Mouse (Mus musculus) forebrain, embryonic 15.5 days (tissue): ENCODE measurements at regions not wholly inside any gene's neighbourhood (a gene's known extent, or its start where the extent isn't known, plus 50 kb on each side); places are given as distances from the start of the nearest gene placed in this dataset.
A peak's percentile ranks its signal among the peaks of the same experiment; 100 is the strongest.
"Not testable (repeated sequence)": the region's sequence is repeated elsewhere in the genome, so short reads cannot be mapped to it uniquely, and the experiment has no call there.

Experiments
- ATAC-seq: fragments of 200-750 bp; cut with Nextera tagmentation; replicated peaks from 2 replicates; pipeline ENCODE4 v1.8.0; 2017; ENCODE audit warnings: mild to moderate bottlenecking, moderate TSS enrichment, moderate library complexity
- H3K27ac ChIP-seq: fragments of 300-500 bp; sonication (generic); replicated peaks from 2 replicates; pipeline ENCODE4 v1.5.1; 2015; ENCODE audit warnings: mild to moderate bottlenecking, inconsistent platforms
- H3K27me3 ChIP-seq: fragments of 300-500 bp; sonication (generic); 2 replicates; pipeline ENCODE4 v1.6.1; 2015; ENCODE audit warnings: inconsistent platforms
- H3K36me3 ChIP-seq: fragments of 300-500 bp; sonication (generic); 2 replicates; pipeline ENCODE4 v1.6.1; 2015; ENCODE audit warnings: mild to moderate bottlenecking, inconsistent platforms
- H3K4me1 ChIP-seq: fragments of 300-500 bp; sonication (generic); 2 replicates; pipeline ENCODE4 v1.6.1; 2015; ENCODE audit warnings: inconsistent platforms
- H3K4me2 ChIP-seq: fragments of 300-500 bp; sonication (generic); replicated peaks from 2 replicates; pipeline ENCODE4 v1.6.1; 2015; ENCODE audit warnings: mild to moderate bottlenecking, inconsistent platforms
- H3K4me3 ChIP-seq: fragments of 300-500 bp; sonication (generic); 2 replicates; pipeline ENCODE4 v1.5.1; 2015; ENCODE audit warnings: mild to moderate bottlenecking, inconsistent platforms
- H3K9ac ChIP-seq: fragments of 300-500 bp; sonication (generic); replicated peaks from 2 replicates; pipeline ENCODE4 v1.6.1; 2015; ENCODE audit warnings: mild to moderate bottlenecking, inconsistent platforms
- H3K9me3 ChIP-seq: fragments of 300-500 bp; sonication (generic); 2 replicates; pipeline ENCODE4 v1.6.1; 2016; ENCODE audit warnings: inconsistent platforms
- WGBS: fragments of 180-500 bp; shearing (Covaris S2); methylation state at CpG from one replicate; pipeline ENCODE4 v1.1.7; 2015; ENCODE audit warnings: mixed read lengths; 5-methylcytosine and 5-hydroxymethylcytosine counted together

DNA sequence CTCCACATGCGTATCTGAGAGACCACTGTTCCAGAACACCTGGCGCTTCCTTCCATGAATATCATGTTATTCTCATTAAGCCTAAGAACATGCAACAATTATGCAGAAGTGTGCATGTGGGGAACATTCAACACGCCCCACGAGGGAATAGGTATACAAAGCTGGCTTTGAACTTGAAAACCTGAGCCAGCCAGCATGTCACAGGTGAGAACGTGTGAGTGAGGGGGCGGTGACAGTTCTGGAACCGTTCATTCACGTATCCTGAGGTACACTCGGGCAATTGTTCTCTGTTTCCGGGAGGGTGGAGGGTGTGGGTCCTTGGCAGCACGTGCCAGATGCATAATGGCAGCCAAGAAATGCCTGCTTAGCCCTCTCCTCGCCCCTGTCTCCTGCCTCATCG, 88.4 kb upstream of the Gmds start:
- no peak overlapping the region for H3K4me3 ChIP-seq
- ATAC-seq = no peak
- WGBS = 80% methylated on average over 13 of the region's 13 CpGs
- no peaks in the 10 kb centered on the region for H3K9me3 ChIP-seq
- H3K27me3 ChIP-seq = no peaks in the 10 kb centered on the region
- H3K4me1 ChIP-seq = no peaks in the 10 kb centered on the region
- H3K27ac ChIP-seq = no peak overlapping the region
- H3K4me2 ChIP-seq = no peak overlapping the region
- no peaks in the 10 kb centered on the region for H3K36me3 ChIP-seq
- no peak overlapping the region for H3K9ac ChIP-seq

DNA sequence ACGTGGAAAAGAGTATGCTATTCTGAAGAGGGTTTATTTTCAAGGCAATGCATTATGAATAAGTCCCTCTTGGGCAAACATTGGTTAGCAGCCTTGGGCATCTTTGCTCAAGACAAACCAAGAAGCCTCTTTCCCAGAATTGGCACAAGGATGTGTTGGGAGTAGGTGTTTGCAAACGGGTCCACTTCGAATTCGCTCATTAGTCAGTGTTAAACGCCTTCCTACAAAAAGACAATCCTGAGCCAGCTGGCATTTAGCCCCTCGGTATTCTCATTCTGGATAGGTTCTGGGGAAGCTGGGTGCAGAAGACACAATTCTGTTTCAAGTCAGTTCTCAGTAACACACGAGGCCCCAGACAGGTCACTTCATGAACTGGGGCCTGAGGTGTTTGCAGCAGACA, 87.7 kb upstream of the Gmds start:
- Histone ChIP-seq H3K4me3 (no peak overlapping the region), H3K9me3 (no peaks in the 10 kb centered on the region), H3K9ac (no peak overlapping the region), H3K36me3 (no peaks in the 10 kb centered on the region), H3K27ac (no peak overlapping the region), H3K4me2 (no peak overlapping the region), H3K27me3 (no peaks in the 10 kb centered on the region), H3K4me1 (no peaks in the 10 kb centered on the region)
- 47% methylated on average over 7 of the region's 7 CpGs for WGBS
- no peak for ATAC-seq

DNA sequence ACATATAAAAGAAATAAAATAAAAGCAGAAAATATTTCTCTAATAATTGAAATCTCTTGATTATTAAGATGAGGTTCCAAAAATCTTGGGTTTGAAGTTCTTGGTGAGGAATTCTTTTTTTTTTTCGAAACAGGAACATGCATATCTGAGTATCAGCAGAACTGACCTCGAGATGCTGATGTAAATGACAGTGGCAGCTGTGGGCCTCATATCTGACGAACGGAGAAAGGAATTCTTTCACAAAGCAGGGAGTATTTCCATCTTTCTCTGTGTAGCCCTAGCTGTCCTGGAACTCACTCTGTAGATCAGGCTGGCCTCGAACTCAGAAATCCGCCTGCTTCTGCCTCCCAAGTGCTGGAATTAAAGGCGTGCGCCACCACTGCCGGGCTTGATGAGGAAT, 86.0 kb upstream of the Gmds start:
- H3K4me3 ChIP-seq, H3K36me3 ChIP-seq, H3K9me3 ChIP-seq, H3K27me3 ChIP-seq, ATAC-seq, H3K27ac ChIP-seq, H3K9ac ChIP-seq, H3K4me1 ChIP-seq, H3K4me2 ChIP-seq: not testable (repeated sequence)
- 90% methylated on average over 9 of the region's 9 CpGs for WGBS

DNA sequence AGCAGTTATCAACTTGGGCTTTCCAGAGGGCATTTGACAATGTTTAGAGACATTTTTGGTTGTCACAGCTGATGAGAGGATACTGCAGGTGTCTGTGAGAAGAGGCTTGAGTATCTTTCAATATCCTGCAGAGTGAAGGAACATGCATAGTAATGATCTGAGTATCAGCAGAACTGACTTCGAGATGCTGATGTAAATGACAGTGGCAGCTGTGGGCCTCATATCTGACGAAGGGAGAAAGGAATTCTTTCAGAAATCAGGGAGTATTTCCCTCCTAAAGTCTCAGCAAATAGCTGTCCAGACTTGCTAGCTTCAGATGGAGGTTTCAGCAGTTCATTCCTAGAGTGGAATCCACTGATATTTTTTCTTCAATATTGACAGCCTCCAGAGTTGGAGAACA, 83.9 kb upstream of the Gmds start:
- no peak for ATAC-seq
- H3K9ac ChIP-seq = no peak overlapping the region
- H3K27me3 ChIP-seq = no peaks in the 10 kb centered on the region
- 56% methylated on average over 2 of the region's 2 CpGs for WGBS
- H3K9me3 ChIP-seq = no peaks in the 10 kb centered on the region
- H3K36me3 ChIP-seq = no peaks in the 10 kb centered on the region
- H3K4me3 ChIP-seq = no peak overlapping the region
- no peaks in the 10 kb centered on the region for H3K4me1 ChIP-seq
- H3K27ac ChIP-seq = no peak overlapping the region
- no peak overlapping the region for H3K4me2 ChIP-seq

DNA sequence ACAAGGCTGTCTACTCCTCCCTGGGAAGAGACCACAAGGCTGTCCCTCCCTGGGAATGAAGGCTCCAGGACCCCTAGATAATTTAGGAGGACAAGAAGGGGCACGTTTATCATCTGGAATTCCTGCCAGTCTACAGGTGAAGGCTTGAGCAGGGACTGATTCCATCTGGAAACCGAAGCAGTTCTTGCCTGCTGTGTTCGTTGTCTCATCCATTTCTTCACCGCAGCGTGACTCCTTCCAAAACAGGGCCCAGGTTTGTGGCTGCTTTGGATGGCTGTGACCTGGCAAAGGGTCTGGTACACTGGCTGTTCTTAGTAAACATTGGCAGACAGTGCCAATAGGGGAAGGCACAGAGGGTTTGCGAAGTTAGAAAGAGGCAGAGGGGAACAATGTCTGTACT, 80.8 kb upstream of the Gmds start:
- H3K4me2 ChIP-seq = no peak overlapping the region
- H3K4me3 ChIP-seq = no peak overlapping the region
- no peaks in the 10 kb centered on the region for H3K36me3 ChIP-seq
- H3K9me3 ChIP-seq = no peaks in the 10 kb centered on the region
- no peak overlapping the region for H3K9ac ChIP-seq
- H3K4me1 ChIP-seq = no peaks in the 10 kb centered on the region
- 78% methylated on average over 6 of the region's 6 CpGs for WGBS
- no peak overlapping the region for H3K27ac ChIP-seq
- no peaks in the 10 kb centered on the region for H3K27me3 ChIP-seq
- no peak for ATAC-seq

DNA sequence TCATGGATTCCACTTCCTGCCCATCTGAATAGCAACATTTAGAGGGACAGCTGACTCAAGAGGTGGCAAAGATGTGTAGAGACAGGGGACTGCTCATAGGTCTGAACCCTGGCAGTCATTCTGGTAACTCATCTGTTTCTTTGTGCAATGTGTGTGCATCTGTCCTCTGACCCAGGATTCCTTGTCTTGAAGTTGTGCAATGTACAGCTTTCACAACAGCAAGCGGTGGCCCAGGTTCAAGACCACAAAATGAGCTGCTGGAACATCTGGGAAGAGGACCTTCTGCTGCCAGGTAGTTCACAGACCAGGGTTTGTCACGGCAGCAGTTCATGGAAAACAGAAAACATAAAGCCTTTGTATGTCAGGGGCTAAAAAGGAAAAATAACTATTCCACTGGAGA, 80.1 kb upstream of the Gmds start:
- Histone ChIP-seq H3K9ac (no peak overlapping the region), H3K36me3 (no peaks in the 10 kb centered on the region), H3K27ac (no peak overlapping the region), H3K27me3 (no peaks in the 10 kb centered on the region), H3K9me3 (no peaks in the 10 kb centered on the region), H3K4me1 (no peaks in the 10 kb centered on the region), H3K4me2 (no peak overlapping the region), H3K4me3 (no peak overlapping the region)
- no peak for ATAC-seq
- 88% methylated on average over 2 of the region's 2 CpGs for WGBS

DNA sequence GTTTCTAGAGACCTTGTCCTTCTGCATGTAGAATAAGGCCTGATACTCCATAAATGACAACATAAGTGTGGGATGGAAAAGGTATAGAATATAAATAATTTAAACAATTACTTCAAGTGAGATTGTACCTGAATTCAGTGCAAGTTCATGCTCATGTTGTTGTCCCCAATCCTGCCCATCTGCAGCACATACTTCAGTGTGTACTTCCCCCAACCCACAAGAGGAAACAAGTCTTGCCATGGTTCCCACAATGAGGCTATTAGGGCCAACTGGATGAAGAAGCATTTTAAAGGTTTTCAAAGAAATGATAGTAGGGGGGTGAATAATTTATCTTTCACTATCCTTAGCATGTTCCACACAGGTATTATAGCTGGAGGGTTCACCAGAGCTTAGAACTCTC, 79.4 kb upstream of the Gmds start:
- ATAC-seq = no peak
- H3K4me1 ChIP-seq = no peaks in the 10 kb centered on the region
- no peak overlapping the region for H3K4me2 ChIP-seq
- H3K4me3 ChIP-seq = no peak overlapping the region
- no peaks in the 10 kb centered on the region for H3K9me3 ChIP-seq
- H3K27me3 ChIP-seq = no peaks in the 10 kb centered on the region
- no peak overlapping the region for H3K9ac ChIP-seq
- H3K27ac ChIP-seq = no peak overlapping the region
- H3K36me3 ChIP-seq = no peaks in the 10 kb centered on the region

DNA sequence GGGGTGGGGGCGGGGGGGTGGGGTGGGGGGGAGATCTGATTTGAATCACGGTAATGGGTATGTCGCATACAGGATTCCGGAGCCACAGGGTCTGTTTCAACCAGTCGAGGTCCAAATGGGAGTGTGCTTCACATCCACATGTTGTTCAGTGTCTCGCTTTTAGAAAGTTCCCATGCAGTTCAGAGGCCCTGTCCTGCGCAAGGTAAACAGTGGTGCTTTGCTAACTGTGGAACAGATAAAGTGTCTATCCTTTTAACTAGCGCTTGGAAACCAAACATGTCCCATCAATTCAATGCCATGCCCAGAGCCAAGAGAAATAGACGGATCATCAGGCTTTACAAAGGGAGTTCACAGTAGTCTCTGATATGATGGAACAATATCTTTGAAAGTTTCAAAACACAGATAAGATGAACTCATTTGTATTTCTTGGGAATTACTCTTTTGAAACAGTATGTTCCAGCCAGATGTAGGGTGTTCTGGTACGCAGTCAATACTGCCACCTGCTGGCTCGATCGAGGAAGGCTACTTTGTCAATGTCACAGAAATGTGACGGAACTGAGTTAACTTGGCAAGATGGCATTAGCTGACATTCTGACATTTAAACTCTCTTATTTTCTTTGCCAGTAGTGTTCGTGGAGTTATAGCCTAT, 72.9 kb upstream of the Gmds start:
- Histone ChIP-seq H3K9ac (no peak overlapping the region), H3K4me1 (no peaks in the 10 kb centered on the region), H3K4me2 (no peak overlapping the region), H3K36me3 (no peaks in the 10 kb centered on the region), H3K27ac (no peak overlapping the region), H3K9me3 (no peaks in the 10 kb centered on the region), H3K27me3 (no peaks in the 10 kb centered on the region), H3K4me3 (no peak overlapping the region)
- WGBS = 50% methylated on average over 14 of the region's 14 CpGs
- peak; percentile 71 for ATAC-seq

DNA sequence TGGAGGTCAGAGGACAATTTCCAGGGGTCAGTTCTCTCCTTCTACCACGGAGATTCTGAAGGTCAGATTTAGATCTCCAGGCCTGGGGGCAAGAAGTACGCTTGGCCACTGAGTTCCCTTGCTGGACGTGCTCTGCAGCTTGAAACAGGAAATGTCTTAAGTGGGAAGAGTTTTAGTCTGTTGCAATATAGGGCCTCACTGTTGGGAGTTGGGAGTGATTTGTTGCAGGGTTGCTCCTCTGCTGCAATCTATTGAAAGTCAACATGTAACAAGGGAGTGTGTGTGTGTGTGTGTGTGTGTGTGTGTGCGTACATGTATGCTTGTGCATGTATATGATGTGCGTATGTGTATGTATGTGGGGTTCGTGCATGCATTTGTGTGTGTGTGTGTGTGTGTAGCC, 71.5 kb upstream of the Gmds start:
- no peak for ATAC-seq
- WGBS = 87% methylated on average over 6 of the region's 6 CpGs
- no peaks in the 10 kb centered on the region for H3K27me3 ChIP-seq

DNA sequence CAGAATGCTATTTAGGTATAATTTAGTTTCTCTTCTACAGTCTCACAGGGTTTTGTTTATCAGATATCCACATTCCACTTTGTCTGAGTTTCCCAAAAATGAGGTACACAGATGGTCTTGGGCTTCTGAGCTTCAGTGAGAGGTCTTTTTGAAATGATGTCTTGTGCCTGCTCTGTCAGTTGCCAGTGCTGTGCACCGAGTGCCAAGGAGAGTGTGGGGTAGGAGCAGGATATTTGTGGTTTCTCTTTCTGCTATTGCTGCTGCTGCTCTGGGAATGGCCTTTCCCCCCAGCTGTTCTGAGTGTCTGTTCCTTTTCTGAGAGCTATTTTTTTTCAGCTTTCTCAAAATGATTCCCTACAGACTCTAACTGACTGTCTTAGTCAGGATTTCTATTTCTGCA, 60.1 kb upstream of the Gmds start:
- WGBS = 88% methylated on average over 1 of the region's 1 CpGs
- no peaks in the 10 kb centered on the region for H3K4me1 ChIP-seq
- no peak for ATAC-seq

More for the DNA sequence above, 71.5 kb upstream of the Gmds start:
- H3K27ac ChIP-seq = no peak overlapping the region
- no peak overlapping the region for H3K4me3 ChIP-seq
- no peaks in the 10 kb centered on the region for H3K36me3 ChIP-seq
- H3K9ac ChIP-seq = no peak overlapping the region
- no peaks in the 10 kb centered on the region for H3K4me1 ChIP-seq
- H3K4me2 ChIP-seq = no peak overlapping the region
- no peaks in the 10 kb centered on the region for H3K9me3 ChIP-seq

More for the DNA sequence above, 60.1 kb upstream of the Gmds start:
- Histone ChIP-seq H3K27me3 (no peaks in the 10 kb centered on the region), H3K9ac (no peak overlapping the region), H3K9me3 (no peaks in the 10 kb centered on the region), H3K4me3 (no peak overlapping the region), H3K27ac (no peak overlapping the region), H3K36me3 (no peaks in the 10 kb centered on the region), H3K4me2 (no peak overlapping the region)
